Mouse (Mus musculus) intestine, embryonic 15.5 days (tissue): ENCODE results near the gene Mcrip2. TPM values are rescaled to one million over a fixed set of nuclear protein-coding genes. Genes with fewer than 3 reads are reported as not detected.

Source experiments
- ATAC-seq: fragments of 200-750 bp; cut with Nextera tagmentation; 2 replicates; pipeline ENCODE4 v1.8.0; 2017; ENCODE audit warnings: moderate TSS enrichment, moderate library complexity
- H3K27ac ChIP-seq: fragments of 300-500 bp; sonication (generic); 2 replicates; pipeline ENCODE4 v1.5.1; 2015; ENCODE audit warnings: mild to moderate bottlenecking, inconsistent platforms
- H3K27me3 ChIP-seq: fragments of 300-500 bp; sonication (generic); replicated peaks from 2 replicates; pipeline ENCODE4 v1.6.1; 2015; ENCODE audit warnings: inconsistent platforms
- H3K36me3 ChIP-seq: fragments of 300-500 bp; sonication (generic); 2 replicates; pipeline ENCODE4 v1.6.1; 2015; ENCODE audit warnings: inconsistent platforms
- H3K4me1 ChIP-seq: fragments of 300-500 bp; sonication (generic); replicated peaks from 2 replicates; pipeline ENCODE4 v1.6.1; 2015; ENCODE audit warnings: inconsistent platforms
- H3K4me2 ChIP-seq: fragments of 300-500 bp; sonication (generic); replicated peaks from 2 replicates; pipeline ENCODE4 v1.6.1; 2015; ENCODE audit warnings: mild to moderate bottlenecking, inconsistent platforms
- H3K4me3 ChIP-seq: fragments of 300-500 bp; sonication (generic); replicated peaks from 2 replicates; pipeline ENCODE4 v1.5.1; 2015; ENCODE audit warnings: inconsistent platforms
- H3K9ac ChIP-seq: fragments of 300-500 bp; sonication (generic); 2 replicates; pipeline ENCODE4 v1.6.1; 2015; ENCODE audit warnings: inconsistent platforms
- H3K9me3 ChIP-seq: fragments of 300-500 bp; sonication (generic); 2 replicates; pipeline ENCODE4 v1.6.1; 2016; ENCODE audit warnings: inconsistent platforms
- WGBS: fragments of 180-500 bp; shearing (Covaris S2); methylation state at CpG from one replicate; pipeline ENCODE4 v1.1.7; 2015; 5-methylcytosine and 5-hydroxymethylcytosine counted together
- polyA plus RNA-seq: library from polyadenylated mRNA; unstranded; fragments of >200 nt; fragmentation: Nextera tagmentation; extraction: Ambion mirVana; gene quantifications from 2 replicates; pipeline ENCODE4 v1.2.1, GENCODE M21; 2015

Mcrip2 gene
- polyA plus RNA-seq, 1 experiment from 2014 or later = 73.0 TPM

GRCm38 (mm10) chr17:25879261-25879660 lies 10.7 kb upstream of the Mcrip2 start:
- no peaks in the 10 kb centered on the region for H3K9me3 ChIP-seq
- H3K4me1 ChIP-seq = peaks cover 21% of the 10 kb centered on the region
- H3K9ac ChIP-seq = no peak overlapping the region
- no peak overlapping the region for H3K27ac ChIP-seq
- ATAC-seq = no peak
- no peak overlapping the region for H3K4me2 ChIP-seq
- no peaks in the 10 kb centered on the region for H3K27me3 ChIP-seq
- peaks cover 23% of the 10 kb centered on the region for H3K36me3 ChIP-seq
- WGBS = 59% methylated on average over 4 of the region's 4 CpGs
- no peak overlapping the region for H3K4me3 ChIP-seq

GRCm38 (mm10) chr17:25878611-25879180 lies 10.1 kb upstream of the Mcrip2 start:
- H3K9me3 ChIP-seq = no peaks in the 10 kb centered on the region
- H3K4me1 ChIP-seq = peaks cover 26% of the 10 kb centered on the region
- no peaks in the 10 kb centered on the region for H3K27me3 ChIP-seq
- 93% methylated on average over 19 of the region's 19 CpGs for WGBS
- no peak overlapping the region for H3K9ac ChIP-seq
- ATAC-seq = no peak
- H3K36me3 ChIP-seq = peaks cover 21% of the 10 kb centered on the region
- H3K4me2 ChIP-seq = no peak overlapping the region
- H3K27ac ChIP-seq = no peak overlapping the region
- H3K4me3 ChIP-seq = no peak overlapping the region

GRCm38 (mm10) chr17:25877741-25878610 lies 9.4 kb upstream of the Mcrip2 start:
- no peak overlapping the region for H3K4me2 ChIP-seq
- H3K4me1 ChIP-seq = peaks cover 26% of the 10 kb centered on the region
- WGBS = 92% methylated on average over 32 of the region's 32 CpGs
- H3K9me3 ChIP-seq = no peaks in the 10 kb centered on the region
- peaks cover 13% of the 10 kb centered on the region for H3K36me3 ChIP-seq
- no peak overlapping the region for H3K27ac ChIP-seq
- no peak for ATAC-seq
- no peak overlapping the region for H3K9ac ChIP-seq
- no peak overlapping the region for H3K4me3 ChIP-seq
- H3K27me3 ChIP-seq = no peaks in the 10 kb centered on the region

DNA sequence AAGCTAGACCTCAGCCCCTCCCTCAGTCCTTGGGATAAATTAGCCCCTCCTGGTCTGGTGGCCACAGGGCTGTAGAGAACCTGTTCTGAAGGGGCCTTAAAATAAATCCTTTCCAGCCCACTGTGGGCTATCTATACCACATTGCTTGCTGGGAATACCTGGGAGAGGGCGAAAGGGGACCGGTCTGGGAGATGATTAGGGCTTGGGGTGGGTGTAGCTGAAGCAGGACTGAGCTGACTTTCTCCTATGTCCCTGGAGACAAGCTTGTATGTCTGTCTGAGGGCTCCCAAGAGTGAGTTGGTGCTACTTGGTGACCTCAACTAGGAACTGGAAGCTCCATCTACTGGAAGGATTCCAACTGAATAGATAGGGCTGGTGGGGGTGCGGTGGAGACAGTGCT lies 8.5 kb upstream of the Mcrip2 start:
- H3K27ac ChIP-seq = no peak overlapping the region
- H3K36me3 ChIP-seq = peaks cover 9% of the 10 kb centered on the region; the same call in 1 of the 2 replicates
- no peak for ATAC-seq
- H3K9ac ChIP-seq = no peak overlapping the region
- no peaks in the 10 kb centered on the region for H3K27me3 ChIP-seq
- H3K4me2 ChIP-seq = peak overlapping the region; percentile 88
- H3K9me3 ChIP-seq = no peaks in the 10 kb centered on the region
- WGBS = 96% methylated on average over 3 of the region's 3 CpGs
- peaks cover 26% of the 10 kb centered on the region for H3K4me1 ChIP-seq
- H3K4me3 ChIP-seq = no peak overlapping the region

DNA sequence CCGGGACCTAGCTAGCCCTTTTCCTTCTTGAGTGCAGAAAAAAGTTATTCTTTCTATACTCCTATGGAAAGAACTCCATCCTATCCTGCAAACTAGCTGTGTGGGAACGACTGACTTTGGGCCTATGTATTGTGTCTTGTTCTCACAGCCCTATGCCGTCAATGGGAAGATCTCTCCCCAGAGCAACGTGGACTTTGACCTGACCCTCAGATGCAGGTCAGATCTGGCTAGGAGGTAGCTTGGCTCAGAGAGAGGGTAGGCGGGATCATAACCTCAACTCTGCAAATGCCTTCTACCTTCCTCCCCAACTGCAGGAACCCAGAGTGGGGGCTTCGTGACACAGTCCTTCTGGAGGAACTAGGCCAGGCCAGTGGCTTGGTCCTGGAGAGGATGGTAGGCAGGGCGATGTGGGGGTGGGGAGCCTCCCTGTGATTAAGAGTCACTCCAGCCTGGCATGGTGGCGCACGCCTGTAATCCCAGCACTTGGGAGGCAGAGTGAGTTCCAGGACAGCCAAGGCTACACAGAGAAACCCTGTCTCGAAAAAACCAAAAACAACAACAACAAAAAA lies 7.9 kb upstream of the Mcrip2 start:
- Histone ChIP-seq H3K4me2 (peak overlapping the region; percentile 88), H3K27ac (0 out of 2 replicates have a peak overlapping the region, but pooled peaks have one; percentile 94), H3K9ac (peak overlapping the region; percentile 66), H3K4me3 (peak overlapping the region; percentile 64), H3K4me1 (peaks cover 24% of the 10 kb centered on the region), H3K36me3 (peaks cover 9% of the 10 kb centered on the region; the same call in 1 of the 2 replicates), H3K9me3 (no peaks in the 10 kb centered on the region), H3K27me3 (no peaks in the 10 kb centered on the region)
- no peak for ATAC-seq
- WGBS = 56% methylated on average over 10 of the region's 10 CpGs

DNA sequence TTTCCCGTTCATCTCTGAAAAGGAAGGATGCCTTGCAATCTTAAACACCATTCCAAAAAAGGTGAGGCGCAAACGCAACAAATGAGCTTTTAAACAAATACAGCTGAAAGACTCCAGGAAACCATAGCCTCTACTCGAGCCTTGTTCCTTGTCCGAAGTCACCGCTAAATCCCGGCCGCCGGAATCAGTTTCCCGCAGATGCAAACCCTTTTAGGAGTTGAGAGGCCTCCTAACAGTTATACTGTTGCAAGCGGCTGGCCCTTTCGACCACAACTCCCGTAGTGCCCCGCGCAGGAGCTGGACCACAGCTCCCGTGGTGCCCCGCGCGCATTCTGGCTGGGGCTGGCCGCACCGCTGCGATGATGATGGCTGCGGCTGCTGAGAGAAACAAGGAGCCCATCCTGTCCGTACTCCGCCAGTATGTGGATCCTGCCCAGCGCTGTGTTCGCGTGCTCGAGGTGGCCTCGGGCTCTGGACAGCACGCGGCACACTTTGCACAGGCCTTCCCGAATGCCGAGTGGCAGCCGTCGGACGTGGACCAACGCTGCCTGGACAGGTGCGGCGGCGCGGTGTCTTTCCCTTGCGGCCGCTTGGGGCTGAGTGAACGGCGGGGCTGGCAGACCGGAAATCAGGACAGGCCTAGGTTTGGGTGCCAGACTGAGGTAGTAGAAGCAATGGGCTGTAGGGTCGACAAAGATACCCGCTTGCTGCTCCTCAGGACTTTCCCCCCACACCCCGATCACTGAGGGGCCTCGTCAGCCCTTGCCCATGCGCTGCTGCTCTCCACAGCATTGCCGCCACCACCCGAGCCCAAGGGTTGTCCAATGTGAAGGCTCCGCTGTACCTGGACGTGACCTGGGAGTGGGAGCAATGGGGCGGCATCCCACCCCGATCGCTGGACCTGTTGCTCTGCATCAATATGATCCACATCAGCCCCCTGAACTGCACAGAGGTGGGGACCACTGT lies 6.9 kb upstream of the Mcrip2 start:
- Histone ChIP-seq H3K36me3 (peaks cover 9% of the 10 kb centered on the region; the same call in 1 of the 2 replicates), H3K27ac (peak overlapping the region; percentile 94), H3K9ac (peak overlapping the region; percentile 66), H3K4me2 (peak overlapping the region; percentile 88), H3K9me3 (no peaks in the 10 kb centered on the region), H3K4me3 (peak overlapping the region; percentile 64), H3K27me3 (no peaks in the 10 kb centered on the region), H3K4me1 (peaks cover 22% of the 10 kb centered on the region)
- WGBS = 1% methylated on average over 59 of the region's 59 CpGs
- ATAC-seq = peak; percentile 95

DNA sequence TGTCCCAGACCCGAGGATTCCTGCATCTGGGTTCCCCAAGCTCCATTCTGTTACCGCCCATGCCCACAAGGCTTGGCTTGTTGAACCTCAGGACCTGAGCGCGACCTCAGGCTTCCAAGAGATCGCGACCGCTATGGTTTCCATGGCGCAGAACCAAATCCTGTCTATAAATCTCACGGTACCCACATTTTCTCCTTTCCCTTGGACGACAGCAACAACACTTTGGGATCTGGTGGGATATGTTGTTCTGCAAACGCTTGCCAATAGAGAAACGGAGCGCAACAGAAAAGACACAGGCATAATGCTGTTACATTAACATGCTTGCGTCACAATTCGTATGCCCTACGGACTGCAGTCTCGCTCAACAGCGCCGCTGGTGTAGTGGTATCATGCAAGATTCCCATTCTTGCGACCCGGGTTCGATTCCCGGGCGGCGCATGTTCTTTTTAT lies 6.2 kb upstream of the Mcrip2 start, which contains the start of gene Mettl26:
Gene Mettl26 (plus strand): TSS at position 354 of the 450 bp plus-strand sequence.
- ATAC-seq = peak; percentile 87
- peak within 1 kb of the TSS; percentile 88 for H3K4me2 ChIP-seq
- H3K4me1 ChIP-seq = peaks cover 19% of the 10 kb centered on the region
- peaks cover 9% of the 10 kb centered on the region; the same call in 1 of the 2 replicates for H3K36me3 ChIP-seq
- no peaks in the 10 kb centered on the region for H3K27me3 ChIP-seq
- H3K27ac ChIP-seq = peak within 1 kb of the TSS; percentile 94
- H3K4me3 ChIP-seq = peak within 1 kb of the TSS; percentile 64
- under 1% methylated on average over 25 of the region's 25 CpGs for WGBS
- H3K9me3 ChIP-seq = no peaks in the 10 kb centered on the region
- peak within 1 kb of the TSS; percentile 66 for H3K9ac ChIP-seq

DNA sequence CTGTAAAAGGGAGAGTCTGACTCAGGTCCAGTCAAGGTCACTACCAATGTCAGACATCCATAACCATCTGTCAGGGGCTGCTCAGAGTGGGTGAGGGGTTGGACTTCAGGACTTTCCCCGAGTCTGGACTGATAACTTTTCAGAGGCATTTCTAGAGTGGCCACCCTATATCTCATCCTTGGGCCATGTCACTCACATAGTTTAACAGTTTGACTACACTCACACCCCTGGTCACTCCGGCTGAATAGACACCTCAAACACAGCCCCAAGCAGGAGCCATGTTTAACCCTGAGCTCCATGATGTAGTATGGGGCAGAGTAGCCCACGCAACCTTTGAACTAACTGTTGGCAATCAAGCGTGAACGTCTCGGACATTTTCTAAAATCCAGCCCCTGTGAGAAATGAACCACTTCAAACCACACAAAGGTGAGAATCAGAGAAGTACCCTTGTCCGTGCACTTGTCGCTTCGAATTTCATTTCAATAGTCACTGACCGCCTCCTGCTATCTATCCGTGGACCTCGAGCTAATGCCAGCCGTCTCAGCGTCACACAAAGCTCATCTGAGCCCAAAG lies 5.7 kb upstream of the Mcrip2 start:
- Histone ChIP-seq H3K4me2 (peak overlapping the region; percentile 88), H3K9ac (peak overlapping the region; percentile 48), H3K4me1 (peaks cover 19% of the 10 kb centered on the region), H3K9me3 (no peaks in the 10 kb centered on the region), H3K27me3 (no peaks in the 10 kb centered on the region), H3K27ac (peak overlapping the region; percentile 56; the same call in 1 of the 2 replicates), H3K4me3 (peak overlapping the region; percentile 64), H3K36me3 (peaks cover 9% of the 10 kb centered on the region; the same call in 1 of the 2 replicates)
- WGBS = 7% methylated on average over 14 of the region's 14 CpGs
- ATAC-seq = no peak

GRCm38 (mm10) chr17:25873405-25874147 lies 5.0 kb upstream of the Mcrip2 start:
- Histone ChIP-seq H3K9ac (no peak overlapping the region), H3K4me2 (peak overlapping the region; percentile 88), H3K27me3 (no peaks in the 10 kb centered on the region)

DNA sequence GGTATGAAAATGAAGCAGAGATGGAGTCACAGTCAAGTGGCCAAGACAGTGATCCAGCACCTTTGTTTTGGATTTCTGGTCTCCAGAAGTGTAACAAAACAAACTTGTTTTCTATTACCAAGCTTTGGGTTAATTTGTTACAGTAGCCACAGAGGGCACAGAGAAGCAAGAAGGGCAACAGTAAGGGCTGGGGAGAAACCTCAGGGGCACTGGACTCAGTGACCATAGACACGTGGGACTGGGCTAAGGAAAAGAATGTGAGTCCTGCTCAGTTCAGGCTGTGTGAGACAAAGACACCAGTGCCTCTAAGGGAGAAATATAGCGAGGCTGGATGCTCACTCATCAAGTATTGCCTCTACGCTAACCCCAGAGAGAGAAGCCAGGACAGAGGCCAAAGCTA lies 4.1 kb upstream of the Mcrip2 start:
- Histone ChIP-seq H3K27ac (no peak overlapping the region), H3K9me3 (no peaks in the 10 kb centered on the region), H3K9ac (no peak overlapping the region), H3K27me3 (no peaks in the 10 kb centered on the region), H3K4me3 (no peak overlapping the region), H3K4me1 (peaks cover 22% of the 10 kb centered on the region), H3K36me3 (0 out of 2 replicates have a peak, but pooled peaks cover 1% of the 10 kb centered on the region), H3K4me2 (no peak overlapping the region)
- 79% methylated on average over 3 of the region's 3 CpGs for WGBS
- no peak for ATAC-seq

More at GRCm38 (mm10) chr17:25873405-25874147, 5.0 kb upstream of the Mcrip2 start:
- Histone ChIP-seq H3K9me3 (no peaks in the 10 kb centered on the region), H3K4me3 (0 out of 2 replicates have a peak overlapping the region, but pooled peaks have one; percentile 64), H3K4me1 (peaks cover 19% of the 10 kb centered on the region), H3K36me3 (peaks cover 8% of the 10 kb centered on the region; the same call in 1 of the 2 replicates), H3K27ac (no peak overlapping the region)
- ATAC-seq = no peak
- WGBS = 79% methylated on average over 11 of the region's 11 CpGs
